Mouse (Mus musculus) kidney, embryonic 14.5 days (tissue): ENCODE data around the gene Dock1. TPM values are rescaled to one million over a fixed set of nuclear protein-coding genes. Genes with fewer than 3 reads are reported as not detected.

ENCODE experiments used
- ATAC-seq: fragments of 200-750 bp; cut with Nextera tagmentation; 2 replicates; pipeline ENCODE4 v1.8.0; 2017; ENCODE audit warnings: moderate number of reproducible peaks, mild to moderate bottlenecking, moderate TSS enrichment, moderate library complexity; ENCODE audit not compliant: low FRiP score, low TSS enrichment
- H3K27ac ChIP-seq: fragments of 300-500 bp; sonication (generic); 2 replicates; pipeline ENCODE4 v1.5.1; 2014; ENCODE audit warnings: low read depth, mild to moderate bottlenecking, low read length, moderate library complexity, mixed read lengths
- H3K27me3 ChIP-seq: fragments of 300-500 bp; sonication (generic); 2 replicates; pipeline ENCODE4 v1.6.1; 2014; ENCODE audit warnings: mild to moderate bottlenecking, low read length; ENCODE audit not compliant: control insufficient read depth, insufficient read depth
- H3K36me3 ChIP-seq: fragments of 300-500 bp; sonication (generic); 2 replicates; pipeline ENCODE4 v1.6.1; 2014; ENCODE audit warnings: low read length, mixed read lengths; ENCODE audit not compliant: control insufficient read depth, insufficient read depth
- H3K4me1 ChIP-seq: fragments of 300-500 bp; sonication (generic); 2 replicates; pipeline ENCODE4 v1.6.1; 2014; ENCODE audit warnings: low read length, mixed read lengths; ENCODE audit not compliant: control insufficient read depth, insufficient read depth
- H3K4me2 ChIP-seq: fragments of 300-500 bp; sonication (generic); replicated peaks from 2 replicates; pipeline ENCODE4 v1.6.1; 2014; ENCODE audit warnings: low read depth, mild to moderate bottlenecking, low read length
- H3K4me3 ChIP-seq: fragments of 300-500 bp; sonication (generic); 2 replicates; pipeline ENCODE4 v1.5.1; 2014; ENCODE audit warnings: mild to moderate bottlenecking, low read length
- H3K9ac ChIP-seq: fragments of 300-500 bp; sonication (generic); 2 replicates; pipeline ENCODE4 v1.6.1; 2014; ENCODE audit warnings: low read depth, mild to moderate bottlenecking, low read length, moderate library complexity
- H3K9me3 ChIP-seq: fragments of 300-500 bp; sonication (generic); 2 replicates; pipeline ENCODE4 v1.6.1; 2016; ENCODE audit warnings: low read length; ENCODE audit not compliant: control insufficient read depth
- WGBS: fragments of 180-500 bp; shearing (Covaris S2); extraction: QIAGEN DNeasy Blood & Tissue Kit; methylation state at CpG from one replicate; pipeline ENCODE4 v1.1.7; 2014; 5-methylcytosine and 5-hydroxymethylcytosine counted together
- polyA plus RNA-seq: library from polyadenylated mRNA; unstranded; fragments of >200 nt; fragmentation: Nextera tagmentation; extraction: Ambion mirVana; gene quantifications from 2 replicates; pipeline ENCODE4 v1.2.1, GENCODE M21; 2014

Dock1 gene
- polyA plus RNA-seq, 1 experiment from 2014 or later = 60.6 TPM

DNA sequence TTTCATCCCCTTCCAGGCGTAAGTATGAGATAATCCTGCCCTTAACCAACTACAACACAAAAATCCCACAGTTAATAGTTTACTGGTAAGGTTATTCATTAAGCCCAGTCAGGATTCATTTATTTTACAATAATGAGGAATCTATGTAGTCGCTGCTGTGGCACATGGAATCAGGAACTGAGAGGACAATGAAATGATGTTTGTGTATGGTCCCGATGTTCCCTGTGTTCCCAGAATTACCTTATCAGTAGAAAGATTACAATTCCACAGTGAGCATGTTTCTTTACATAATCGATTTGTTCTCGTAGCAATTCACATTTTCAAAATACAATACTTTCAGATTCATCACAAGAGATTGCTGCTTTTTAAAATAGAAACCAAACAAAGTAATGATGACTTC lies 83.0 kb downstream of the Dock1 start:
- ATAC-seq = no peak
- Histone ChIP-seq H3K27me3 (no peaks in the 10 kb centered on the region), H3K9ac (no peak overlapping the region), H3K36me3 (peaks cover 89% of the 10 kb centered on the region), H3K27ac (no peak overlapping the region), H3K4me2 (no peak overlapping the region), H3K4me3 (no peak overlapping the region), H3K4me1 (no peaks in the 10 kb centered on the region), H3K9me3 (no peaks in the 10 kb centered on the region)
- WGBS = 75% methylated on average over 5 of the region's 5 CpGs

DNA sequence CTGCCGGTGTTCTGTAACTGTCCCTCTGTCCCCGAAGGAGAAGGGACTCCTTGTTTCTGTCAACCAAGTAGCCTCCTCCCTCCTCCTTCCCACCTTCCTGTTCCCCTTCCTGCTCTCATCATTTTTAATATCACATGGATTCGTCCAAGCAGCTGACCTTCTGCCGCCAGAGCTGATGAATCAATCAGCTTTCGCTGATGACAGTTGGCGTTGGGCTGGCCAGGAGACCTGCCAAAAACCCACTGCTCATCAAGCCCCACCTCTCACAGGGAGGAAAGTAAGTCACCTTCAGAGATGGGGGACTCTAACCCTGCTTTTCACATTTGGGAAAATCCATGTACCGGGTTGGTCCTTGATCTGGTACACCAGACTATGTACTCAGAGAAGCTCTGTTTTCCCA lies 87.2 kb downstream of the Dock1 start:
- H3K36me3 ChIP-seq = peaks cover 82% of the 10 kb centered on the region

DNA sequence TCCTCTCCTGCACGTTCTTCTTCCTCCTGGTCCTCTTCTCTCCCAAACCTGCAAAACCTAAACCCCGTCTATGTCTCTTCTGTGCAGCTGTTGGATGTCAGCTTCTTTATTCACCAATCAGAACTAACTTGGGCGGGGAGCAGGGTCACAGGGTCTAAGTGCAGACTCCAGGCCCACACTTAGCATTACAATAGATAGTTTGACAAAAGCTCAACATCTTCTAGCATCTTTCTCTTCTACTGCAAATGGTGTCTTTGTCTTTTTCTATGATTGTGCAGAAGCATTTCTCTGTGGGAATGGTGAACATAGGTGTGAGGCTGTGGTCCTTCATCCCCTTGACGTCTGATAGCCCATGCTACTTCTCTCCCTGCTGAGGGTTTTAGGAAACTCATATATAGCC lies 91.3 kb downstream of the Dock1 start:
- H3K4me2 ChIP-seq = no peak overlapping the region
- 80% methylated on average over 4 of the region's 4 CpGs for WGBS
- ATAC-seq = no peak
- H3K36me3 ChIP-seq = peaks cover 82% of the 10 kb centered on the region
- H3K27me3 ChIP-seq = no peaks in the 10 kb centered on the region
- no peak overlapping the region for H3K27ac ChIP-seq
- peaks cover 3% of the 10 kb centered on the region; the same call in 1 of the 2 replicates for H3K4me1 ChIP-seq
- H3K4me3 ChIP-seq = no peak overlapping the region
- no peak overlapping the region for H3K9ac ChIP-seq
- H3K9me3 ChIP-seq = no peaks in the 10 kb centered on the region

More for the DNA sequence above, 87.2 kb downstream of the Dock1 start:
- Histone ChIP-seq H3K9me3 (no peaks in the 10 kb centered on the region), H3K9ac (no peak overlapping the region), H3K4me2 (no peak overlapping the region), H3K27ac (no peak overlapping the region), H3K4me3 (no peak overlapping the region), H3K27me3 (no peaks in the 10 kb centered on the region), H3K4me1 (no peaks in the 10 kb centered on the region)
- 84% methylated on average over 7 of the region's 7 CpGs for WGBS
- ATAC-seq = no peak

DNA sequence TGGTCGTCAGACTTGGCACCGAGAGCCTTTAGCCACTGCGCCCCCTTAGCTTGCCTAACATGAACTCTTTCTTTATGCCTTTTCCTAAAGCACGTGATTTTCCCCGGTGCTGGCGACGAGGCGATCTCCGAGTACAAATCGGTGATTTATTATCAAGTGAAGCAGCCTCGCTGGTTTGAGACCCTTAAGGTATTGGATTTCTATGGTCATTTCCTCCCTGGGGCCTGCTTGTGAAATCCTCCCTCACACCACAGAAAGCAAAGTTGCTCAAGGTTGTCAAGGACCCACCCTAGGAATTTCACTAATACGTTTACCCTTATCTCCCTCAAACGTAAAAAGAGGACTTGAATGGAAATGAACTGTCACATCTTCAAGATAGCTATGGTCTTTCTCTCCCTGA lies 94.7 kb downstream of the Dock1 start:
- H3K4me3 ChIP-seq = no peak overlapping the region
- H3K4me1 ChIP-seq = peaks cover 3% of the 10 kb centered on the region; the same call in 1 of the 2 replicates
- 20% methylated on average over 13 of the region's 13 CpGs for WGBS
- H3K9ac ChIP-seq = no peak overlapping the region
- H3K9me3 ChIP-seq = no peaks in the 10 kb centered on the region
- H3K27me3 ChIP-seq = no peaks in the 10 kb centered on the region
- no peak overlapping the region for H3K27ac ChIP-seq
- H3K4me2 ChIP-seq = no peak overlapping the region
- peaks cover 78% of the 10 kb centered on the region for H3K36me3 ChIP-seq
- ATAC-seq = peak; percentile 47; the same call in 1 of the 2 replicates

DNA sequence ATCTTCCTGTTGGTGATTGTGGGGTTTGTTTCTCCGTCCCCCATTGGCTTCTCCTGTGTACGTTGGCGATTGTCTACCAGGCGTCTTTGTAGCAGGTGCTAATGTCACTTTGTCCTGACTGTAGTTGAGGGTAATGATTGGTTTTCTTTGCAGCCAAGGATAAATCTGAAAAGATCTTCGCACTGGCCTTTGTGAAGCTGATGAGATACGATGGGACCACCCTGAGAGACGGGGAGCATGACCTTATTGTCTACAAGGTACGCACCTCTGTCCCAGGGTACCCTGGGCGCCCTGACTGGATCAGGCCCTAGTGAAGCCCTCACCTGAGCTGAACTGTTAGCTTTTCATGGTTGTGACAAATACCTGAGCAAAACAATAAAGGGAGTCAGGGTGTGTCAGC lies 100.9 kb downstream of the Dock1 start:
- Histone ChIP-seq H3K36me3 (peaks cover 67% of the 10 kb centered on the region), H3K9ac (no peak overlapping the region), H3K27ac (no peak overlapping the region), H3K4me2 (no peak overlapping the region), H3K4me1 (no peaks in the 10 kb centered on the region), H3K27me3 (no peaks in the 10 kb centered on the region), H3K9me3 (no peaks in the 10 kb centered on the region), H3K4me3 (no peak overlapping the region)
- 98% methylated on average over 9 of the region's 9 CpGs for WGBS
- no peak for ATAC-seq

DNA sequence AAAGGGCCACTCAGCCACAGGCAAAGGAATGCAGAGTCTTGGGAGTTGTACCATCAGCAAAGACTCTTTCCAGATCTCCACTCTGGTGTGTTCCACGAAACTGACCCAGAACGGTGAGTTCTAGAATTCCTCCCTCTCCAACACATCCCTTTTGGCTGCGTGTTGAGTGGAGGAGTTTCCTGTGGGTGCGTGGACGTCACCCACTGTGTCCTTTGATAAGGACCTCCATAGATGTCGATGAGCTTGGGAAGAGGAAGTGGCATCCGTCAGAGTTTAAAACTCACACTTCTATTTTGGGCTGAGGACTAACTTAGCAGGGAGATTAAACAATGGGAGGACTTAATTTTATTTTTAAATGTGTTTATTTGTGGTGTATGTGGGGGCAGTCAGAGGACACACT lies 101.9 kb downstream of the Dock1 start:
- Histone ChIP-seq H3K4me2 (no peak overlapping the region), H3K9ac (no peak overlapping the region), H3K36me3 (peaks cover 58% of the 10 kb centered on the region), H3K9me3 (no peaks in the 10 kb centered on the region), H3K27me3 (no peaks in the 10 kb centered on the region), H3K4me1 (no peaks in the 10 kb centered on the region), H3K27ac (no peak overlapping the region), H3K4me3 (no peak overlapping the region)
- ATAC-seq = no peak
- 88% methylated on average over 7 of the region's 7 CpGs for WGBS

DNA sequence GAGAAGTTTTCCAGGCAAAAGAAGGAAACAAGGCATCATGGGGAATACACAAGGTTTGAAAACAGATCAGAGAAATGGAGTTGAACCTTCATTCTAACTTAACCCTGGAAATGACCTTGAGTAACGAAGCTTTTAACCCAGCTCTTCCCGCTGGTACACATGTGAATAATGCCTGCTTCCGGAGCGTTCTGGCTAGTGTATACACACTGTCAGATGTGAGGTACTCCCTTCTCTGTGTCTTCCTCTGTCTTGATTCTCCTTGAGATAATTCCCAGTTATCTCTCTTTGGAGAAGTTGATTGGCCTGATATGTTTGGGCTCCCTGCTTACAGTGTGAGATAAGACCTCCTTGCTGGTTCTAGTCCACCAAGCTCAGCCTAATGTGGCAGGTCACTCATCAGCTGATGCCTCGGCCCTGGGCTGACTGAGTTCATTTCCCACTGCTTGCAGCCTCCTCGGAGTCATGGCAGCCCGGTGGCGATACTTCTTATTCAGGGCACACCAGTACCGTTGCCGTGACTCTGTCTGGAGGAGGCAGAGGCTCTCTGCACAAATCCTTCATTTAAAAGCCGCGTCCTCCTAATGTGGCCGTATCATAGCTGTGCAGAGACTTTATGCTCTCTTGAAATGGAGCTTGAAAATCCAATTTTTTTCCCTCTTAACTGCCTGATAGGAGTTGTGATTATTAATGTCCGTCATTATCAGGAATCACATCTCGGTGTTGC lies 102.6 kb downstream of the Dock1 start:
- H3K4me3 ChIP-seq = no peak overlapping the region
- peaks cover 58% of the 10 kb centered on the region for H3K36me3 ChIP-seq
- no peak overlapping the region for H3K27ac ChIP-seq
- 86% methylated on average over 15 of the region's 15 CpGs for WGBS
- no peaks in the 10 kb centered on the region for H3K4me1 ChIP-seq
- no peaks in the 10 kb centered on the region for H3K27me3 ChIP-seq
- no peaks in the 10 kb centered on the region for H3K9me3 ChIP-seq
- H3K9ac ChIP-seq = no peak overlapping the region
- no peak for ATAC-seq
- H3K4me2 ChIP-seq = no peak overlapping the region

DNA sequence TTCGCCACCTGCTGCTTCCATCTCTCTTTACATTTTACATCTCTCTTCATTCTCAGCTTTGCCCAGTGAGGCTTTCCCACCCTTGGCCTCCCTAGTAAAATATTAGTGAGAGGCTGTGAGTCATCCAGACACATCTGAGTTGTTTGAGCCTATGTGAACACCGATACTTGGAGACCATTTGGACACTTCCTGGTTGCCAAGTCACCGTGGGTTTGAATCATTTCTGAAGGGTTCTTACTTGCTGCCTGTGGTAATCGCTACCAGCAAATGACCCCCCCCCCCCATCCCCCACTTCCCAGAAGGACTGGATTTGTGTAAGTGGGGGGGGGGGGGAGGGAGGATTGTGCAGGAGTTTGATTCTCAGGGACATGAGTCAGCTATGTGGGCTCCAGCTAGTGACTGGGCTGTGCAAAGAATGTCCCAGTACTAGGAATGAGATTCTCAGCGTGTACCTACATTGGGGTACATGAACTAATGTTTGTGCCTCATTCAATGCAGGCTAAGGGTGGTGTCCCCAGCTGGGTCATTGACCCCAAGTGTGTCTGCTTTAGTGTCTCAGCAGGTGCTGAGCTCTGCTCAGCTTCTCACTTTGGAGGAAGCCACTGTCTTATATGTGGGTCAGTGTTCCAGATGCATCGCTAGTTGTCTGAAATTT lies 103.4 kb downstream of the Dock1 start:
- Histone ChIP-seq H3K9me3 (no peaks in the 10 kb centered on the region), H3K36me3 (peaks cover 50% of the 10 kb centered on the region), H3K4me3 (no peak overlapping the region), H3K4me1 (no peaks in the 10 kb centered on the region), H3K4me2 (no peak overlapping the region), H3K9ac (no peak overlapping the region), H3K27me3 (no peaks in the 10 kb centered on the region), H3K27ac (no peak overlapping the region)
- 0 out of 2 replicates have a peak, but pooled peaks have one; percentile 24 for ATAC-seq
- 83% methylated on average over 6 of the region's 6 CpGs for WGBS

DNA sequence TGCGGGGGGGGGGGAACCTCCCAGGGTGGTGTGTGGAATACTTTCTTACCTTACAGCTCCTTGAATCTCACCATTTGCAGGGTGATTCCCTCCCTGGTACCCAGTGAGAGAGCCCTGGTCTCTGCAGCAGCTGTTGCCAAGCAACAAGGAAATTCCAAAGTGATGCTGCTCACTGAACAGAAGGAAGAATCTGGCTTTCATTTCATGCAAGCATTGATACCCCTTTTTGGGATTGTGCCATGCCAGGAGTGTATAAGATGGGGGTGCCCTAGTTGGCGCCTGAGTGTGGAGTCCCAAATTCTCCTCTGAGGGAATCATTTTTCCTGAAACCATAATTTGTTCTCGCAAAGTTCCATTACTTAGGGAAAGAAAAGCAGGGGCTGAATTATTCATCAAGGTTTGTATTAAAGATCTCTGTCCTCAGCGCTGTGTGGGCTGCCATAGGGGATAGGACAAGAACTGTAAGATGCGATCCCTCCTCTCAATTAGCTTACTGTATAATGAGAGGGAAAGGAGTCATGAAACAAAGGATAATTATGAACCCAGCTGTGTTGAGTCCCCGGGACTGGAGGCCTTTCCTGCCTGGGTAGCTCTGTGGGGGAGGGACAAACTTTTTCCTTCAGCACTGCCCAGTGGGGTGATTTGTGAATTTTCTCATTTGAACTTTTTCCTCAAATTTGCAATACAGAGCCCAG lies 104.2 kb downstream of the Dock1 start:
- Histone ChIP-seq H3K9me3 (no peaks in the 10 kb centered on the region), H3K9ac (no peak overlapping the region), H3K27ac (no peak overlapping the region), H3K4me3 (no peak overlapping the region), H3K27me3 (no peaks in the 10 kb centered on the region), H3K4me2 (no peak overlapping the region), H3K4me1 (no peaks in the 10 kb centered on the region), H3K36me3 (peaks cover 48% of the 10 kb centered on the region)
- no peak for ATAC-seq
- WGBS = 82% methylated on average over 6 of the region's 6 CpGs
